Mouse (Mus musculus) gastrocnemius, postnatal 36 days (tissue): ENCODE measurements at regions not wholly inside any gene's neighbourhood (a gene's known extent, or its start where the extent isn't known, plus 50 kb on each side); places are given as distances from the start of the nearest gene placed in this dataset.

Experiments used
- DNase-seq, 2 experiments: peaks; one replicate each; pipeline ENCODE4 v3.0.0; 2022
- intact Hi-C: fragments of 180-260 bp; cut with DNase I; formaldehyde crosslinking; loops from one replicate; pipeline ENCODE4 v1.15.1; 2025

DNA sequence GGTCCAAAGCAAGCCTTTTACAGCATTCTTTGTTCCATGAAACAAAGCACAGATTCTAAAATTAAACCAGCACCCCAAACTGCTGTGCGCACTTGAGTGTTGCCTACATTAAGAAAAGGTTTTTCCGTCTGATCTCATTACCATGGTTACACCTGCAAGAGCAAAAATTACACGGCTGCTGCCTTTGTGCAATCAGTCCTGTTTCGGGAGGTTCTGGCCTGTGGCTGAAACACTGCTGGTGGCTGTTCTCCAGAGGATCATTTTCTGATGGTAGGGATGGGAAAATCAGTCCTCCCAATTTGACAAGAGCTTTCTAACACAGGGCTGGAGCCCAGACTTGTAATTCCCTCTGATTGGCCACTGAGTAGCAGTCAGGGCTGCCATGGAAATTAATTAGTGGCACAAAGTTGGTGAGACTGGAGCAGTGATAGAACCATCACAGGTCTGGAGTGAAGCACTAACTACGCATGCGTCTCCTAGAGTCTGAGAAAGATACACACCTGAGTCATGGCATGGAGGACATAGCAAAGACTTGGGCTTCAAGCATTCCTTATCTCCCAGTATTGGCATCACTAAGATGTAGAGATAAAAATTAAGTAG is 114.8 kb upstream of the Fam49a start:
- DNase-seq: no peak
- intact Hi-C loops: no loop called here

GRCm38 (mm10) chr12:12147847-12148246 is 114.1 kb upstream of the Fam49a start:
- no peak for DNase-seq
- intact Hi-C loops: no loop called here

GRCm38 (mm10) chr12:12148659-12149399 is 113.1 kb upstream of the Fam49a start:
- DNase-seq: no peak
- intact Hi-C loops: no loop called here

- no peak for DNase-seq
- intact Hi-C loops: no loop called here
Observed at GRCm38 (mm10) chr12:12164411-12164810, 97.5 kb upstream of the Fam49a start.

DNA sequence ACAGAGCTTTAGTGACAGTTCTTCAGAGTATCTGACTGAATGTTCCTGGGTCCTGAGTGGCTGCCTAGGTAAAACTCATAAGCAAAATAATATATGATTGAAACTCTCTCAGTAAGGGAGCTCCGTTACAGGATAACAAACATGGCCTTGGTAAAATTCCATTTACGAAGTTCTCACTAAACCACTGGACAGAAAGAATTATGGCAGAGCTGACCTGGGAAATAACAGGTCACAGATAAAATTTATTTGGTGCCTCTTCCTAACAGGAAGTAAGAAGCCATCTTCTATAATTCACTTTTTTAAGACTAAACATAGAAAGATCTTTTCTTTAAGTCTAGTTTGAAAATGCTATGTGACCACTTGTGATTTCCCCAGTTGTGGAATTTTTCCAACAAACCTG is 91.4 kb upstream of the Fam49a start:
- intact Hi-C loops: no loop called here
- DNase-seq: no peak

GRCm38 (mm10) chr12:12172087-12172823 is 89.7 kb upstream of the Fam49a start:
- intact Hi-C loops: no loop called here
- DNase-seq: no peak

DNA sequence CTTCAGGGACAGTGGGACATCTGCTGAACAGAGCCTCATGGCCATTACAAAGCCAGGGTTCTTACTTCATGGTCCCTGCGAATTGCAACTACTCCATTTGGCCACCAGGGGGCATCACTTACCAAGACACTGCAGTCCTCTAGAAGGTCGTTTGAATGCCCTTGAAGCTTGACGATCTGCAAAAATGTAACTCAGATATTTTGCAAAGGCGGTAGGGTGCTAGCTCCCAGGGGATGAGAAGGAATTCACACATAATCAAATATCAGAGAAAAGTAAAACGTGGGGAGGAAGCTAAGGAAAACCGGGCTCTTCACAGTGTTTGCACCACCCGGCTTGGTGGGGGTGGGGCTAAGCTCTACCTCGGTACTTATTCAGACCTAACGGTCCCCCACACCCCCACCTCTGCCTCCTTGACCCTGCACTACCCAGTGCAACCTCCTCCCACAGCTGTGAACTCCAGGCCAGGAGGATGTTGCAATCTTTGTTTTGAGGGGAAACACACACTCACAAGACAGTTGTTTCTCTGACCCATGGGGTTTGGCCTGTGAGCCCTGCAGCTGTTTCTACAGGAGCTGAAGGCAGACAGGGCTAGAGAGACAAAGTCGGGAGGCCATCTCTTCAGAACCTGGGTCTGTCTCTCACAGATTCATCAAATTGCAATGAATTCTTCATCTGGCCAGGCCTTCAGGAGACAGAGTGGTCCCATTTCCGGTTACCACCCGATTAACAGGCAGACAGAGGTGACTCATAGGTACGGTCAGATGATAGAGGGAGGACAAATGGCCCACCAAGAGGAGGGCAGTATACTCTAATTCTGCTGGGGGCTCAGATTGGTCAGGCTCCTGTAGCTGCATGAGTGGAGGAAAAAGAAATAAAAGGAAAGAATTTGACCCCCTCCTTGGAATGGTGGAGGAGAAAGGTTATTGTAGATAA is 85.3 kb upstream of the Fam49a start:
- intact Hi-C loops: loop anchor here (1.0 to 5.0 kb wide), 2 partner anchors 141 to 221 kb away; no protein-coding TSS in a partner anchor
- DNase-seq: peak; percentile 66 to 72

GRCm38 (mm10) chr12:12177264-12178043 is 84.5 kb upstream of the Fam49a start:
- intact Hi-C loops: loop anchor here (5.0 kb wide), 1 partner anchor 220 kb away; no protein-coding TSS in a partner anchor
- no peak for DNase-seq

GRCm38 (mm10) chr12:12178391-12178790 is 83.5 kb upstream of the Fam49a start:
- intact Hi-C loops: loop anchor here (5.0 kb wide), 1 partner anchor 219 kb away; no protein-coding TSS in a partner anchor
- DNase-seq: peak; percentile 27 to 49

DNA sequence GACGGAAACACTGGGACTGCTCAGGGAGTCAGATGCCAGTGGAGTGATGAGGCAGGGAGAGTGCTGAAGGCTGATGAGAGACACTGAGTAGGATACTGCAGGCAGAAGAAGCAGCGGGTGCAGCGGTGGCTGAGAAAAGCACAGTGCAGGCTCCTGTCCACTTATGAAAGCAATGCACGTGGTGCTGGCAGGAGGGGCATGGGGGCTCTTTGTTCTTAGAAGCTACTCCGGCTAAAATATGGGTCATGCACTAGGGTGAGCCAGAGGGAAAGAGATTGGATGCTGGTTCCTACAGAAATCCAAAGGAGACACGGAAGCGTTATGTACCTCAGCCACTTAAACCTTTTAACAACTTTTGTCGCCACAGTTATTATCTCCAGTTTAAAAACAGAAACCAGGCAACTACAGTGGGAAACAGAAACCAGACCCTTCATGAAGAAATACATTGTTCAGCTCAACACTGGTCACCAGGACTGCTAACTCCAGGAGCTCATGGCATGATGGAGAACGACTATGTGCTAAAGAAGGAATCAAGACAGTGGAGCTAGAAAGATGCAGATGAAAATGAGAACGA is 82.6 kb upstream of the Fam49a start:
- intact Hi-C loops: loop anchor here (5.0 kb wide), 1 partner anchor 218 kb away; no protein-coding TSS in a partner anchor
- DNase-seq: no peak

GRCm38 (mm10) chr12:12180986-12181385 is 81.0 kb upstream of the Fam49a start:
- no peak for DNase-seq
- intact Hi-C loops: no loop called here

- intact Hi-C loops: no loop called here
- no peak for DNase-seq
Observed at GRCm38 (mm10) chr12:12181686-12182085, 80.3 kb upstream of the Fam49a start.

GRCm38 (mm10) chr12:12186353-12186752 is 75.6 kb upstream of the Fam49a start:
- no peak for DNase-seq
- intact Hi-C loops: no loop called here

- DNase-seq: no peak
- intact Hi-C loops: no loop called here
Observed at GRCm38 (mm10) chr12:12195066-12195465, 66.9 kb upstream of the Fam49a start.

DNA sequence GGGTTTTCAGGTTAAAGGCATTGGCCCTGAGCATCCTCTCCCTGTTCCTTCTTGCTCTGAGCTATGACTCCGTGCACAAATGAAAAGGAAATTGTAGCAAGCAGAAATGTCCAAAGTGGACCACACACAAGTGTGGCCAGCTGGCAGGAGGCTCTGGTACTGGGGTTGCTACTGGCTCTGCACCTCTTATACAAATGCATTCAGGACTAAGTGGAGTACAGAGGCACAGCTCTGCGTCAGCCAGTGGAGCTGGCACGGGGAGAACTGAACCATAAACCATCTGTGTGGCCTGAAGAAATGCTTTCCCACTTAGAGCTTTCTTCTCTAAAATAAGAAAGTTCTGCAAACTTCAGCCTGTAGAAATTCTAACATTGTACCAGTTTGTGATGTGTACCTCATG is 65.3 kb upstream of the Fam49a start:
- intact Hi-C loops: no loop called here
- DNase-seq: no peak

DNA sequence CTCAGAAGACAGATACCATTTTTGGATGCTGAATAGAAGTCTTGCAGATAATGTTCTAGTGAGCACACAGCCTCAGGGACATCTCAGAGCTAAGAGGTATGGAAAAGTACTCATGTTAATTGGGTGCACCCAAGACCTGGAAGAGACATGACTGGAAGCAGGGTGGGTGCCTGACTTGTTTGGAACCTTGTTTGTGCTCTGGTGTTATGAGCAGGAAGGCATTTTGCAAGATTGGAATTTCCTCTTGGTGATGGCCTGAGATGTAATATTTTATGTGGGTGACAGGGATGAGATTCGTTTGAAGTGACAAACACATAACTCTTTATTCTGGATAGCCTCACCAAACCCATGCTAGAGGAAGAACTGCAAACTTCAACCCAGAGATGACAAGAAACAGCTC is 53.7 kb upstream of the Fam49a start:
- intact Hi-C loops: no loop called here
- no peak for DNase-seq
